9 mouse cellular contexts compared by ENCODE assay signal in genomic region chr9:43210190-43210682, GRCm38 (mm10). TPM values are rescaled to one million over a fixed set of nuclear protein-coding genes. Genes with fewer than 3 reads are reported as not detected.
DNase-seq lines count a peak whose midpoint lies in the region; ATAC-seq and TF ChIP-seq lines count a peak whose summit lies in the region.
"Had no signal": no experiment of that assay in that cellular context is flagged by ENCODE, and none has a peak within 500 bp of the region (broad histone marks: within the 10 kb centered on the region; RNA-seq: fewer than 3 reads in every experiment).

TSS of gene Pou2f3 (minus strand) at chr9:43210369.

- ATAC-seq in hindbrain, postnatal 0 days = peak; percentile 30; the same call in 1 of the 2 replicates
- ATAC-seq in neural tube, embryonic 12.5 days (ENCODE audit: low FRiP score, low read depth) = no peak

- H3K9ac ChIP-seq in ES-Bruce4 (ENCODE audit: low read depth, poor library complexity, severe bottlenecking) = no peak within 1 kb of the TSS
- 0 out of 2 replicates have a peak within 1 kb of the TSS, but pooled peaks have one; percentile 21 for H3K9ac ChIP-seq in hindbrain, postnatal 0 days (replicated peaks; ENCODE audit: low read length)
- H3K9ac ChIP-seq in neural tube, embryonic 12.5 days = no peak within 1 kb of the TSS

- peak within 1 kb of the TSS; percentile 10 for H3K4me3 ChIP-seq in ES-Bruce4 (ENCODE audit: low read depth, low read length)
- H3K4me3 ChIP-seq in hindbrain, postnatal 0 days (ENCODE audit: low read length) = no peak within 1 kb of the TSS
- H3K4me3 ChIP-seq in neural tube, embryonic 12.5 days = no peak within 1 kb of the TSS

- H3K9me3 ChIP-seq in ES-Bruce4 (replicated peaks; ENCODE audit: control insufficient read depth, insufficient read depth, low read length, poor library complexity, severe bottlenecking) = no peaks in the 10 kb centered on the region
- no peaks in the 10 kb centered on the region for H3K9me3 ChIP-seq in hindbrain, postnatal 0 days (ENCODE audit: low read length)
- H3K9me3 ChIP-seq in neural tube, embryonic 12.5 days = no peaks in the 10 kb centered on the region

- H3K27ac ChIP-seq in ES-Bruce4 (ENCODE audit: insufficient read depth, low read length) = peak within 1 kb of the TSS; percentile 78
- H3K27ac ChIP-seq in hindbrain, postnatal 0 days = no peak within 1 kb of the TSS
- H3K27ac ChIP-seq in neural tube, embryonic 12.5 days = no peak within 1 kb of the TSS

- no peak for TF ChIP-seq POLR2A in ES-Bruce4 (IDR thresholded peaks at IDR 0.05; ENCODE audit: insufficient read depth, low read length)

- H3K4me1 ChIP-seq in ES-Bruce4 (ENCODE audit: control insufficient read depth, insufficient read depth, low read length) = peaks cover 2% of the 10 kb centered on the region
- H3K4me1 ChIP-seq in hindbrain, postnatal 0 days (ENCODE audit: insufficient read depth, low read length) = peaks cover 6% of the 10 kb centered on the region; the same call in 1 of the 2 replicates
- peaks cover 16% of the 10 kb centered on the region for H3K4me1 ChIP-seq in neural tube, embryonic 12.5 days

- H3K27me3 ChIP-seq in ES-Bruce4 (ENCODE audit: control insufficient read depth, insufficient read depth, low read length, poor library complexity, severe bottlenecking) = no peaks in the 10 kb centered on the region
- H3K27me3 ChIP-seq in hindbrain, postnatal 0 days (ENCODE audit: insufficient read depth, low read length) = peaks cover 8% of the 10 kb centered on the region
- peaks cover 17% of the 10 kb centered on the region for H3K27me3 ChIP-seq in neural tube, embryonic 12.5 days (replicated peaks)

- 10% methylated on average over 13 of the region's 13 CpGs for WGBS in hindbrain, postnatal 0 days
- WGBS in neural tube, embryonic 12.5 days = 4% methylated on average over 13 of the region's 13 CpGs

- H3K36me3 ChIP-seq in ES-Bruce4 (ENCODE audit: control insufficient read depth, insufficient read depth, low read length, poor library complexity, severe bottlenecking) = no peaks in the 10 kb centered on the region
- H3K36me3 ChIP-seq in hindbrain, postnatal 0 days (ENCODE audit: insufficient read depth, low read length) = no peaks in the 10 kb centered on the region
- no peaks in the 10 kb centered on the region for H3K36me3 ChIP-seq in neural tube, embryonic 12.5 days

- H3K4me2 ChIP-seq in hindbrain, postnatal 0 days (ENCODE audit: low read depth, low read length) = peak within 1 kb of the TSS; percentile 23; the same call in 1 of the 2 replicates
- peak within 1 kb of the TSS; percentile 4 for H3K4me2 ChIP-seq in neural tube, embryonic 12.5 days (replicated peaks)

- TF ChIP-seq EP300 in ES-Bruce4 (IDR thresholded peaks at IDR 0.05; ENCODE audit: insufficient read depth, low read depth, low read length) = peak; percentile 86

- DNase-seq in adrenal gland, adult 8-10 months = peak; percentile 35
- DNase-seq in gastrocnemius, postnatal 4 days (ENCODE audit: low spot score in 2 of 2) = peak; percentile 40 to 68
- peak; percentile 54 for DNase-seq in hindbrain, postnatal 0 days (ENCODE audit: low spot score)
- DNase-seq in liver = peak; percentile 39
- DNase-seq in thymus, postnatal 0 days (ENCODE audit: low spot score) = no peak
- no peak for DNase-seq in cerebellum, adult 11 months

- TF ChIP-seq CTCF in ES-Bruce4 (IDR thresholded peaks at IDR 0.05; ENCODE audit: low read depth, low read length) = no peak
- no peak for TF ChIP-seq CTCF in hindbrain, postnatal 0 days (IDR thresholded peaks at IDR 0.05; ENCODE audit: low read depth)

RNA-seq across cellular contexts. Expression of gene Pou2f3, which starts in this region (rescaled TPM):
- 2.4 and 2.9 TPM in 2 replicates for polyA plus RNA-seq in ES-Bruce4 (2011; ENCODE audit: insufficient read depth, insufficient read length, low read depth, missing spikeins)
- total RNA-seq in adrenal gland, adult 8-10 months (2022) = under 1 TPM in 1 of 4 experiments, not detected in 3; 0.22 TPM
- total RNA-seq in gastrocnemius, postnatal 4 days (2021) = under 1 TPM; 0.15 to 0.23 TPM
- total RNA-seq in hindbrain, postnatal 0 days (2014; rRNA removed) = 0.10 TPM in 1 of 2 replicates, not detected in the other
- polyA plus RNA-seq in hindbrain, postnatal 0 days (2015; fragmentation: Nextera tagmentation; extraction: Ambion mirVana) = 0.11 and 0.13 TPM in 2 replicates
- not detected in 2 replicates for polyA plus RNA-seq in neural tube, embryonic 12.5 days (2016; fragmentation: Nextera tagmentation; extraction: Ambion mirVana)
- 1.9 and 2.4 TPM in 2 replicates for polyA plus RNA-seq in thymus, postnatal 0 days (2015; fragmentation: Nextera tagmentation; extraction: Ambion mirVana)
- total RNA-seq: liver, adult 2 months had no signal
- polyA plus RNA-seq: liver, adult 2 months had no signal

Comparison
In these comparisons a context has a peak if more than half of its experiments do, and no peak if none do; other contexts are left out.
1. Peak in DNase-seq in adrenal gland, adult 8-10 months; RNA of the gene not detected or under 1 TPM.
2. Peak in DNase-seq in gastrocnemius, postnatal 4 days; RNA of the gene not detected or under 1 TPM.
3. Peak in DNase-seq, ATAC-seq, H3K9ac ChIP-seq and H3K4me2 ChIP-seq in hindbrain, postnatal 0 days; RNA of the gene not detected or under 1 TPM.